Mouse (Mus musculus) right cerebral cortex, adult 2 months (tissue): Measurements from ENCODE around the gene Supt20.
"Not testable (repeated sequence)": the region's sequence is repeated elsewhere in the genome, so short reads cannot be mapped to it uniquely, and the experiment has no call there.

Experiments used
- DNase-seq, 2 experiments: peaks; one replicate each; pipeline ENCODE4 v3.0.0; 2021 to 2022; ENCODE audit warnings: low spot score in 2 of 2

Supt20 gene

DNA sequence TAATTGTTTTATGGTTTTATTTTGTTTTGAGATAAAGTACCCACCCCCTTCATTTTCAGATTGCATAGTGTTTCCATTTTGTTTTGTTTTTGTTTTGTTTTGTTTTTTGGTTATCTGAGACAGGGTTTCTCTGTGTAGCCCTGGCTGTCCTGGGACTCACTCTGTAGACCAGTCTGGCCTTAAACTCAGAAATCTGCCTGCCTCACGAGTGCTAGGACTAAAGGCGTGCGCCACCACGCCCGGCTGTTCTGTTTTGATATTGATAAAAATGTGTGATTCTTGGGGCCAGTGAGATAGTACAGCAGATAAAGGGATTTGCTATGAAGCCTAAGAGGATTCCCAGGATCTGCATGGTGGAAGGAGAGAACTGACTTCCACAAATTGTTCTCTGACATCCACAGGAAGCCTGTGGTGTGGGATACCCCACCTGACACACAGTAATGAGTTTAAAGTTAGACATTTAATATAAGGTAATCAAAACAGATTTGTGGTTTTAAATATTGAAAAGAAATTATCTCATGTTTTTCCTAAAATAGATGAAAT, 7.2 kb downstream of the Supt20 start:
- DNase-seq = no peak

DNA sequence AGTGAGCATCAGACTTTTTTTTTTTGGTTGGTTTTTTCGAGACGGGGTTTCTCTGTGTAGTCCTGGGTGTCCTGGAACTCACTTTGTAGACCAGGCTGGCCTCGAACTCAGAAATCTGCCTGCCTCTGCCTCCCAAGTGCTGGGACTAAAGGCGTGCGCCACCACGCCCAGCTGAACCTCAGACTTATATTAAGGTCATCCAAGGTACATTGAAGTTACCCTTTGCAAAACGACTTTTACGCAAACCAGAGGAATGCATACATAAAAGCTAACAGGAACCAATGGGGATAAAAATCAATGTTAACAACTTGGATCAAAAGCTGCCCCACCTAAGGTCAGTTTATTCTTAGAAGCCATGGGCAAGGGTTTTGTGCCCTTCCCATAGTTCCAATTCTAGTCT, 11.5 kb downstream of the Supt20 start:
- not testable (repeated sequence) for DNase-seq

DNA sequence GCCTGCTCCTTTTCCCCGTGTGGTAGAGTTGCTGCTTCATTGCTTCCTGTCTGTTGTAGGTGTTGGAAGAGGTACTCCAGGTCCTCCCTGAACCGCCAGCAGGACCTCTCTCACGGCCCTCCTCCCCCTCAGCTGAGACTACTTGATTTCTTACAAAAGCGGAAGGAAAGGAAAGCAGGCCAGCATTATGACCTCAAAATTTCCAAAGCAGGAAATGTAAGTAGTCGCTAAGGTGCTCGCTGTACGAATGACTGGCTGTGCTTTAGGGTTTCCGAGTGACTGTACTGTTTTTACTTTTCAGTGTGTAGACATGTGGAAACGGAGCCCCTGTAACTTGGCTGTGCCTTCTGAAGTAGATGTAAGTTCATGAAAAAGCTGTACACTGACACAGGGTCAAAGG, 16.4 kb downstream of the Supt20 start:
- no peak for DNase-seq

DNA sequence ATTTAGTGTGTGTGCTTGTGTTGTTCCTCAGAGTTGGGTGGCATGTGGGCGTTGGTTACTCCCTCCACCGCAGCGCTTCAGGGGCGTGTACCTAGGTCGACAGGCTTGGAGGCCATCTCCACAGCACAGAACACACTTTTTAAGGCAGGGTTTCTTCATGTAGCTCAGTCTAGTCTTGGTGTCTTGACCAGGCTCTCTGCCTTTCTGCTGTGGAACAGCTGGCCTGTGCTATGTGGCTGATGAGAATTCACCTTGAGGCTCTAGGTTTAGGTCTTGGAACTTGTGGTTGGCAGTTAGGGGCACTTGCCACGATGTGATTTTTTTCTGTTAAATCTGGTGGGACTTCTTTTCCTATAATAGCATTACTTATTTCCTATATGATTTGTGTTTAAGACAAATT, 21.6 kb downstream of the Supt20 start, which contains the start of gene Gm21958:
Gm21958 (minus strand) TSS at position 101 of the 400 bp plus-strand sequence.
- DNase-seq = no peak

DNA sequence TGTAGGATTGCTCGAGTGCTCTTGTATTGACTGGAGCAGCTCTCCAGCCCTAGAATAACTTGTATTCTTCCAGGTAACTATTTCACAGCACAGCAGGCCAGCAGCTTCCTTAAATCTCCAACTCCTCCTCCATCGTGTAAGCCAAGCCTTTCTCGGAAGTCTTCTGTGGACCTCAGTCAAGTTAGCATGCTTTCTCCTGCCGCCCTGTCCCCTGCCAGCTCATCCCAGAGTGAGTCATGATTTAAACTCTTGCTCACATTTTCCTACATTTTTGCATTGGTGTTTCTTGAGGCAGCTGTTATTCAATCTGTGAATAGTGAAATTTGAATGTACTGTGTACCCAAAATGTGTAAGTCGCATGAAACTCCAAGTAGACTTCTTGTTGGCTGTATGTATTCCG, 22.9 kb downstream of the Supt20 start:
- DNase-seq = peak; percentile 46 to 57

DNA sequence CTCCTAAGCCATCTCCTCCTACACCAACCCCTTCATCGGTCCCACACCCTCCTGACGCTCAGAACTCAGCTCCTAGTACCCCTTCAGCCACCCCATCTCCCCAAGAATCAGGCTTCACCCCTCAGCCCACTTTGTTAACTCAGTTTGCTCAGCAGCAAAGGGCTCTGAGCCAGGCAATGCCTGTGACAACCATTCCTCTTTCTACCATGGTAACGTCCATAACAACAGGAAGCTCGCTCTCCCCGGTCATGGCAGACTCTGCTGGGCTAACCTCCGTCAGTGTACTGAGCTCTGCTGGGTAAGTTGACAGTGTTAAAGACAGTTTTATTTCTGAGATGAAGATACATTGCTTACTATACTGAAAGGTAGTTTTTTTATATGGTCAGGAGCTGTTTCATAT, 24.7 kb downstream of the Supt20 start:
- DNase-seq = no peak

DNA sequence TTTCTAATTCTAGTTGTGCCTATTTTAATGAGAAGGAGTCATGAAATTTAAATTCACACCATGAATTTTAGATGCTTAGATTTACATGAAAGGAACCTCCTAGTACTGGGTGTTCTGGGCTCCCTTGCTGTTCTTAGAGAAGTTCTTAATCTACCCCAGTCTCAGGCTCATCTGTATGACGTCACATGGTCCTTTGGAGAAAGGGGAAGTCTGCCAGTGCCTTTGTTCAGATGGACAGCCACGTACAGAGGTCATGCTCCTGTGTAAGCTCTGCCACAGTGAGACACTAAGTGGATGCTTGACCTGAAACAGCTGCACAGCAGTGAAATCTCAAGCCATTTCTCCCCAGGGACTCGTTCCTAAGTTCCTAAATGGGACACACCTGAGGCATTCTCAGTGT, 26.3 kb downstream of the Supt20 start:
- DNase-seq = no peak

DNA sequence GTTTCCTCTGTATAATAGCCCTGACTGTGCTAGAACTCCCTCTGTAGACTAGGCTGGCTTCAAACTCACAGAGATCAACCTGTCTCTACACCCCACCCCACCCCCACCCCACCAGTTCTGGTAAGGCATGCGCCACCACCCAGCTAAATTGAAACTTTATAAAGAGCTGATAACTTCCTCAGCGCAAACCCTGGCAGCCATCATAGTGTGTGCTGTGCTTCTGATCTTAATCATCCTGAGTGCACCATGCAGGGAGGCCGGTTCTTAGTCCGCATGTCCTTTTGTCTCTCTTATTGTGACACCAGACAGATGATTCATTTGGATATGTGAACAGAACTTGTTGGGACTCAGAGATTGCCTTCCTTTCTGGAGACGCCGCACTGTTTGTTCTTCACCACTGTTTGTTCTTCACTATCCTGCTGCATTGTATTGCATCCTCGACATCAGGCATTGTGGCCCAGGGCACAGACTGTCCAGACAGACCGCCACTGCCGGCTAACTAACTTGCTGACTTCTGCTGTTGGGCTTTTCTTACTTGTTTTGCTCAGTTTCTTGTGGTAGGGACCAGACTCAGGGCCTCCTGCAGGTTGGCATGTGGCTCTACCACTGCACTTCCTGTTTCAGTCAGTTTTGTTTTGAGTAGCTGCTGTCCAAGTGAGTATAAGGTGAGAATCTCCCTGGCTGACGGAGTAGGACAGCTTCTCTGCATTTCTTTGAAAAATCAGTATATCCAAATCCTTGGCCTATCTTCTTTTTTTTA, 31.3 kb downstream of the Supt20 start:
- DNase-seq = no peak

DNA sequence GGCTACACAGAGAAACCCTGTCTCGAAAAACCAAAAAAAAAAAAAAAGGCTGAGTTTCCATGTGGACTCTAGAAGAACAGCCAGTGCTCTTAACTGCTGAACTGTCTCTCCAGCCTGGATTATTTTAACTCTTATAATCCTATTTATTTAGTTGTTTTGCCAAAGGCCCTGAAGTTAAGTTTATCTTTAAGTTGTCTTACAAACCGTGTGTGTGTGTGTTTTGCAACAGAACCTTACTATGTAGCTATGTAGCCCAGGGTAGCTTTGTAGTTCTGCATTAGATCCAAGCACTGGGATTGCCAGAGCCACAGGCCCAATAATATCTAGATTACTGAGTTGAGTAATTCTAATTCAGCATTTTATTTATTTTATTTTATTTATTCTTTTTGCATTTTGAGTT, 32.7 kb downstream of the Supt20 start:
- DNase-seq = no peak

DNA sequence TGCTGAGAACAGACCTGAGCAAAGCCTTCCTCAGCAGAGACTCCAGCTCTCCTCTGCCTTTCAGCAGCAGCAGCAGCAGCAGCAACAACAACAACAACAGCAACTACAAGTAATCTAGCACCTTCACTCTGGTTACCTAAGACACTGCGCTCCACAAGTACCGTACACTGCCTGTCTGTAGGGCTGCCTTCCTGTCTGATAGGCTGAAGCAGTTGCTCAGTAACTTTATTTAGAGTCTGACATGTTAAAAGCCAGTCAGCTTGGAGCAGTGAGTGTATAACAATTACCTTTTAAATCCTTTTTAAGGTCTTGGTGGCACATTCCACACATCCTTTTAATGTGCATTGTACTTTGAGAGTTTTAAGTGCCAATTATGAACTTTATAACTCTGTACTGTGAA, 35.0 kb downstream of the Supt20 start:
- no peak for DNase-seq

DNA sequence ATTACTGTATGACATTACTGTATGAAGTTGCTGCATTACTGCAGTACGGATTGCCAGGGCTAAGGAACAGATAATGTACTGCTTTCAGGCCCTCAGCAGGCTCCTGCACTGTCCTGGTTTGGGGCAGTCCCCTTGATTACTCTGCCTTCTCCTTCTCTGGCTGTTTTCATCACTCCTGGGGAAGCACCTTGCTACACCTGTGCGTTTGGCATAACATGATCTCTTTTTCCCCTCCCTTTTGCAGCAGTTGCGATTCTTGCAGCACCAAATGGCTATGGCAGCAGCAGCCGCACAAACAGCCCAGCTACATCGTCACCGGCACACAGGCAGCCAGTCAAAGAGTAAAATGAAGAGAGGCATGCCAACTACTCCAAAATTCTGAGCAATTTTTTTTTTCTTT, 35.5 kb downstream of the Supt20 start:
- DNase-seq = no peak

DNA sequence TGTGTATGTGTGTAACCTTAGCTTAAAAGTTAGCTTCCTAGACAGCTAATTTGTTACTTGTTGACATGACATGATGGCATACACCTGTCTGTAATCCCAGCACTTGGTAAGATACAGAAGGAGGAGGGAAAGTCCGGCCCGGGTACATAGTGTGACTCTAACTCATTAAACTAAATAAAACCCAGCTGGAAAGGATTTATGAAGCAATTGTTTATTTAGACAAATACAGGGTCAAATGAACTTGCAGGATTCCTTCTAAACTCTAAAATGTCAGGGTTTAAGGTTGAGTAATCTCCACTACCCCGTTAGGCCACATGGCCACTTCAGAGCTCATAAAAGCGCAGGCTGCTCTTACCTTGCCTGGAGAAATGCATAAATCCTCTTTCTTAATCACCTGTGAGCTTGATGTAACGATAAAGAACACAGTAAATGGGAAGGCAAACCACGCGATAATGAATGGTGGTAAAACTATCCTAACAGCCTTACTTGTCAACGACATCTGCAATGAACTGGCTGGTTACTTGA, 39.1 kb downstream of the Supt20 start:
- no peak for DNase-seq

DNA sequence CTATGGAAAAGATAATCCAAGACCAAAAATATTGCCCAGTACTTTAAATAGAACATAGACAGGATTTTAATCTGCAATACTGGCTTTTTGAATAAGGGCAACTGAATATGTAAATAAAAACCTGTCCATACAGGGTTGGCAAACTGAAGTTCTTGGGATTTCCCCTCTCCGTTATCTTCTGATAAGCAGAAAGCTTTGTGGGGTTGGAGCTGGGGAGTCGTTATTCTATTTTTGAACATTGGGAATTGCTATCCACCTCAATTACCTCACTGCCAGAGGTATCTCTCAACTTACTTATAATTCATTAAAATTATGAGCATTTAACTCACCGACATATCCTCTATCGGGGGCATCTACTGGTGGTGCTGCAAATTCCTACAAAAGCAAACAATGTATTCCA, 39.8 kb downstream of the Supt20 start:
- DNase-seq = no peak

DNA sequence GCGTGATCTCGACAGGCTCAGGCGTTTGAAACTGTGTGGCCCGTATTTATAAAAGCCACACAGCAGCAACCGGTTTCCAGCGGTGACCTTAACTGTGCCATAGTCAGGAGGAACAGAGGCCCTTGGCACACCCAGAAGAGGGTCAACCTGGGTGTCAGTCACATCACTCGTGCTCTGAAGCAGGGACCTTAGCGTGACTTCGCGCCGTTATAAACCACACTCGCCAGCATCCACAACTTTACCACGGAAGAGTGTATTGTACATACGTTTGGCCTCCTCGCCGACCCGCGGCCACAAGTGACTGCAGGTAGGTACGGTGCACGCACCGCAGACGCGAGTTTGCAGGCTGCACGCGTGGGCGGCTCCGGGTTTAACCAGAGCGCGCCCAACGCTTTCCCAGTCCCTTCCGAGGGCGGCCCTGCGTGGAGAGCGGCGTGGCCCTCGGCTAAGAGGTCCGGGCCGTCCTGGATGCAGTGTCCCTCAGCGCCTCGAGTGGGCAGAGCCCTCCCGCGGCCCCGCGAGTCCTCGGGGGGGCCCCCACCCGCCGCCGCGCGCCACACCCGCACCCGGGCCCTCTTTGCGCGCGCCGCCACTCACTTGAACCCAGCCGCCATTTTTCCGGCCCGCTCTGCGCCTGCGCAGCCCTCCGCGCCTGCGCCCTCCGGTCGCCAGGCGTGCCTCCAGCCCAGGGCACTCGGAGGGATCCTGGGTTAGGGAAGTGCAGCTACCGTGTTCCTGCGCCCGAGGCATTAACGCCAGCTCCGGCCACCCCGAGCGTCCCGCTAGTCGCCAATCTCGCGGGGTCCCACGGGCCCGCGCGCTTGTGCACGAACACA, 42.0 kb downstream of the Supt20 start:
- peak; percentile 87 to 88 for DNase-seq

DNA sequence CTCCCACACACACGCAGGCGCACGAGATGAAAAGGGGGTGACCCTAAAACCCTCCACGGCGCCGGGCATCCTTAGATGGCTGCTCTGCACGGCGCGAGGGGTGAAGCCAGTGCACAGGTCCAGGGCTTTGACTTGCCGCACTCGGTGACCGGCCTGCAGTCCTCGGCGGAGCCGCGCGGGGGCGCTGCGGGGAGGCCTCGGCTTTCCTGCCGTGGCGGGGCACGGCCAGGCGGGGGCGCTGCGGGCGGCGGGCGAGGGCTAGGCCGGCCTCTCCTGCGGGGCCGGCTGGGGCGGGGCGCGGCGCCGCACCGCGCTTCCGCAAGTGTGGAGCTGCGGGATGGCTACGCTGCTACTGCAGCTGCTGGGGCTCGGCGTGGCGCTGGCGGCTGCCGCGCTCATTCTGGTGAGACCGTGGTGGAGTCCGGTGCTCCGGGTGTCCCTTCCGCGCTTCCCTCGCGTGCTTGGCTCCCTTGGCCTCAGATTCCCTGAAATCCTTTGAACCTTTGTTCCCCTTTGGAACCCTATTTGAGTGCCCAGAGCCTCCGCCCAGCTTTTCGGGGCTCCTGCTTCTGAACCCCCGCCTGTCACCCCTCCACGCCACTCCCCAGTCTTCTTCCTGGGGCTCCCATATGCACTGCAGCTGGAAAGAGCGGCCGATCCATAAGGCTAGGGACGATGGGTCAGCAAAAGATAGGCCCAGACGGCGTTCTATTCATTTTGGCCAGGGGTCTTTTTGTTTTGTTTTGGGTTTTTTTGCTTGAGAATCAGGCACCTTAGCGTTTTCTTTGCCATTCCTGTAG, 42.8 kb downstream of the Supt20 start, which contains the start of the genes Exosc8 and Alg5:
Exosc8 (minus strand) TSS at position 147 of the 800 bp plus-strand sequence.
Alg5 (plus strand) TSS at position 293 of the 800 bp plus-strand sequence.
- DNase-seq = peak; percentile 85 to 92

DNA sequence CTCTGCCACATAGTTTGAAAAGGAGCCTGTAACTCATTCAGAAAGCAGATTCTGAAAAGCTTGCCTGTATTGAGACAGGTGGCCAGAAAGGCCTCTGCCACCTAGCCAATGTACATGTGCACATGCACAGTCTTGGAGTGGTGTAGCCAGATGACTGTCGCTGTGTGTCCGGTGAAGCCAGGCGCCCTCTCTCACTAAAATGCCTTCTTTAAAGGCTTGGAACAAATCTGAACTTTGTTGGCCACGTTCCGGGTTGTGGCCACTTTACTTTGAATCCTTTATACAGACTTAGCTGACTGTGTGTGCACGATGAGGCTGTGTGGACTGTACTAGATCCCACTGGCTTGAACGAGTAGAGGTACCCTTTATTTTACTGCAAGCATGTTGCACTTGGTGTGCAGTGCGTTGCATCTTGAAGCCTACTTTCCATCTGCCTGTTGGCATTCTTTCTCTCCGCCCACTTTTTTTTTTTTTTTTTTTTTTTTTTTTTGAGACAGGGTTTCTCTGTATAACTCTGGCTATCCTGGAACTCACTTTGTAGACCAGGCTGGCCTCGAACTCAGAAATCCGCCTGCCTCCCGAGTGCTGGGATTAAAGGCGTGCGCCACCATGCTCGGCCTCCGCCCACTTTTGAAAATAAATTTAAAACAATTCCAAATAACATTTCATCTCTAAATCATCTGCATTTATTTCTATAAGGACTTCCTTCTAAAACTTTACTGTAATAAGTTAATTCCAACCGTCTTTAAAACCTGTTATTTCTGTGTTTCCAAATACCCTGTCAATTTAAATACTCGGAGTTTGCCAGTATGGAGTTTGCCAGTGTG, 43.7 kb downstream of the Supt20 start:
- peak in 1 of 2 experiments; percentile 34 for DNase-seq

DNA sequence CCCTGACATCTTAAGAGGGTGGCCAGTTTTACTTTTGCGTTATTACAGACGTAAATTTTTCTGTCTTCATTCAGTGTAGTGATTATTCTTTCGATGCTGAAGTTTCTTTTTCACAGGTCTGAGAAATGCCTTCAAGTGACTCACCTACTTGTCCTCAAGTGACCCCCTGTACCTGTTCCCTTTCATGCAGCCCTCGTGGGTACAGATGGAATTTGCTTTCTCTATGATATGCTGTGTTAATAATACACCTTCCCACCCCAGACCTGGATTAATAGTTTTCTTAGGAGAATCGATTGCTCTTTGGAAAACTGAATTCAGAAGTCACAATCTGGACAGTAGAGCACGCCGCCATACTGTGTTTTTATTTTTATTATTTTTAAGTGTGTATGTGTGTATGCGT, 44.7 kb downstream of the Supt20 start:
- DNase-seq = no peak

DNA sequence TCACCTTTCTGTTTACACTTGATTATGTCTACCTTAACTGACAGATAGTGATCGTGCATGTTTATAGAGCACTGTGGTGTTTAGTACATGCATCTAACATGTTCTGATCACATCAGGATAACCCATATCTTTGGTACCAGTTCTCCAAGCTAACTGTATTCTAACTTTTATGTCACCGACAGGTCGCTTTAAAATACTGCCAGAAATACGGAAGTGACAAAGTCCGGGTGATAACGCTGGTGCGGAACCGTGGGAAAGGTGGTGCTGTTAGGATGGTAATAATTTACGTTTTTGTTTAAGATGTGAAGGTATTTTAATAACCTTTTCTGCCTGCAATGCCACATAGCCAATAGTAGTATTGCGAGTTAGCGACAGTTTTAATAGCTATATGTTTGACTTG, 49.4 kb downstream of the Supt20 start:
- no peak for DNase-seq

DNA sequence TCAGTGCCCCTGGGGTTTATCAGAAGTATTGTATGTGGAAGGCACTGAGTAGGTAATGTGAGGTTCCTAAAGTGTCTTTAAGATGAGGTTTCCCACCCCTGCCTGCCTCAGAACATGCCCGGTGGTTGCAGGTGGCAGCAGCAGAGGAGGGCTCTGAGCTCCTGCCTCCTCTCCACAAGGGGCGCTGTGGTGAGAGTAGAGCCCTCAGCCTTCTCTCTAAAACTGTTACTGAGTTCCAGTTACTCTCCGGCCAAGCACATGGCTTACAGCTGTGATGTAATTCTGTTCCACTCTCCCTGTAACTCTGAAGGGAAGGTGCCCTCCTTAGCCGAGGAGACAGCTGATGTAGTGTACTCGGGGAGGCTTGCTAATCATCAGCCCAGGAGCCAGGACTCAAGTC, 53.2 kb downstream of the Supt20 start:
- no peak for DNase-seq

DNA sequence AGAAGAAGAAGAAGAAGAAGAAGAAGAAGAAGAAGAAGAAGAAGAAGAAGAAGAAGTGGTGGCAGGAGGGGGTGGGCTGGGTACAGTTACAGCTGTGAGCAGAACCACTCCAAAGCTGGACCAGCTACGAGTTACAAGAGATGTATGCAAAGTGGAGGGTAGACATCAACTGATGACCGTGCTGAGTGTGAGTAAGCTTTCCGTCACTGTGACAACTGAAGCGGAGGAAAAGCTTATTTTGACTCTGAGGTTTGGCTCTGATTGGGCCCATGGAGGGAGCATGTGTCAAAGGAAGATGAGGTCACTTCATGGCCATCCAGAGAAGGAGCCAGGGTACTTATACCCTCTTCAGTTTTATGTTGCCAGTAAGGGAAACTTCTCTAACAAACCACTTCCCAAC, 60.8 kb downstream of the Supt20 start:
- DNase-seq = no peak
